Mouse (Mus musculus) right cerebral cortex, postnatal 36 days (tissue): ENCODE results near the gene Nuf2.
A peak's percentile ranks its signal among the peaks of the same experiment; 100 is the strongest.
"Not testable (repeated sequence)": the region's sequence is repeated elsewhere in the genome, so short reads cannot be mapped to it uniquely, and the experiment has no call there.

Experiments used
- DNase-seq, 2 experiments: peaks; one replicate each; pipeline ENCODE4 v3.0.0; 2022; ENCODE audit warnings: low spot score in 2 of 2, mixed read lengths in 1 of 2

Nuf2 gene

DNA sequence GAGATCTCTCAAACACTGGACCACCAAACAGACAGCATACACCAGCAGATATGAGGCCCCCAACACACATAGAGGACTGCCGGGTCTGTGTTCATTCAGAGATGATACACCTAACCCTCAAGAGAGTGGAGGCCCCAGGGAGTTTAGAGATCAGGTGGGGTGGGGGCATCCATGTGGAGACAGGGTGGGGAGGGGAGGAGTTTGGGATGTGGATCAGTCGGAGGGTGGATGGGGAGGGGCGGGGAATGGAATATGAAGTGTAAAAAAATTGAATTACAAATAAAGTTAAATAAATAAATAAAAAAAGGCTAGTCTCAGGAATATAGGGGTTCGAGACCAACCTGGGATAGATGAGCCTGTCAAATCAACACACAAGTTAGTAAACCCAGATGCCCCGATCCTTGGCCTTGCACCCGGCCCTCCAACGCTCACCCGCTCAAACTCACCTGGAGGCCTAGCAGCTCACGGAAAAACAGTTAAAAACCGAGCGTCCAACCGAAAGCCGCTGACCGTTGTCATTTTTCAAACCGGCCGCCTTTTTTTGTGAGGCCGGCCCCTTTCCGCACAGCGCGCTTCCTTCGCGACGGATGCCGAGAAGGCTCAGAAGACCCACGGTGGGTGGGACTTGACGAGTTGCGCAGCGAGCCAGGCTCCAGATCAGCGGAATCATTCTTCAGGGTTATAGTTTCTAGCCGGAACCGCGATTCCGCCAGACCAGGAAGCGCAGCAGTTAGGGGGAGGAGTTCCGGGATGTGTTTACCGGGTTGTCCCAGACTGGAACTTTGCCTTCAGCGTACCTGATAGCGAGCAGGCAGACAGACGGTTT is at the start of gene Nuf2:
Nuf2 (minus strand) TSS at position 589 of the 826 bp plus-strand sequence.
- DNase-seq, result peak; percentile 94 to 95

DNA sequence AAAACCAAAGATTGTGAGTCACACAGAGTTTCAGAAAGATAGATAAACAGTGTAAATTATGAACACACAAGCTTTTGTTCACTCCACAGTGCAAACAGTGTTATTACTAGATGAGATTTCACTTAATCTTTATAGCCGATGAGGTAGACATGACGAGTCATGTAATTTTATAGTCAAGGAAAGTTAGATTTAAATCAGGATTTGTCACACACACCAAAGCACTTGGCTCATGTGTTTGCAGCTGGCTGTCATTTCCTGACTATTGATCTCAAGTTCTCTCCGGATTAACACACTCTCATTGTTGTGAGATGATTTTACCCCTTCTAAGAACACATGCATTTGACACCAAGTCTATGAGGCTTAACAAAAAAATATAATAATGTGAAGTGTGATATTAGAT is 48.3 kb upstream of the Nuf2 start:
- no peak for DNase-seq

DNA sequence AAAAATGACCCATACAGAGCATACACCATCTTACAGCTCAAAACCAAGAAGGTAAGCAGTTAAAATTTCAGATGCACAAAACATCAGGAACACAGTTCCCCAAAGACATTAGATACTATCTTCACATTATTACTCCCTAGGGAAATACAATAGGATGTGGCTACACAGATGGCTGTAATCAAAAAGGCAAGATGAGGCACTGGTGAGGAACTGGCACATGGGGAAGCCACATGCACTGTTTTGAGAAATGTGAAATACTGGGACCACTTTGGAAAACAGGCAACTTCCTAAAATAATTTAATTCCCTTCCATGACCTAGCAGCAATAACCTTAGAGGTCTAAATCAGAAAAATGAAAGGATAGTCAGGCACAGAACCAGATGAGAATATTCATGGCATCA is 42.9 kb upstream of the Nuf2 start:
- no peak for DNase-seq

DNA sequence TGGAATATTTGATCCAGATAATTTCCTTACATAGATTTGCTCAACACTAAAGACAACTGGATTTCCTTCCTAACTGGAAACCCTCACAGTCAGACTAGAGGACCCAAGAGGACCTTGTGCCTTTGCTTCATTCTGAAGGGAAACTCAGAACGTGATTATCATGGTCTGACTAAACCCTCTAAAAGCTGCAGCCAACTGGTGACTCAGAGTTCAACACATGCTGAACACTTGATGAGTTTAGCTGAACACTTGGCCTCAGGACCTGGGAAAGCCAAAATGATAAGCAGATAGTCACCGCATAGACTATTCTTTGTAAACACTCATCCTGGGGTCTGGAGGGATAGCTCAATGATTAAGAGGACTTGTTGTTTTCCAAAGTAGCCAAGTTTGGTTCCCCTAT is 24.4 kb upstream of the Nuf2 start:
- no peak for DNase-seq

DNA sequence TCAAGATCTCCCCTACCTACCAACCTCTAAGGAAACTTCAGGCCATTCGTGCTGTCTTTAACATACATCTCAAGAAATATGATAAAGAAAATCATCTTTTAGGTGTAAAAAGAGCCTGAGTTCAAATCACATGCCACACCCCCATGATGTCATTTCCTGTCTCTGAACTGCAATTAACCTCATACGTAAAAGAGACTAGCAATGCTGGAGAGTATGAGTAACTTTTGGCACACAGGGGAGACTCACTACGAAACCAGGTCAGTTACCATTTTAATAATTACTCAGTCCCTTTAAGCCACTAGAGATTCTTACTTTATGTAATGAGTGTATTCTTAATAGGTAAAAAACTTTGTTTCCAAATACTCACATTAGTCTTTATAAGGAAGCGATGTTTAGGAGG is 23.8 kb upstream of the Nuf2 start:
- no peak for DNase-seq

DNA sequence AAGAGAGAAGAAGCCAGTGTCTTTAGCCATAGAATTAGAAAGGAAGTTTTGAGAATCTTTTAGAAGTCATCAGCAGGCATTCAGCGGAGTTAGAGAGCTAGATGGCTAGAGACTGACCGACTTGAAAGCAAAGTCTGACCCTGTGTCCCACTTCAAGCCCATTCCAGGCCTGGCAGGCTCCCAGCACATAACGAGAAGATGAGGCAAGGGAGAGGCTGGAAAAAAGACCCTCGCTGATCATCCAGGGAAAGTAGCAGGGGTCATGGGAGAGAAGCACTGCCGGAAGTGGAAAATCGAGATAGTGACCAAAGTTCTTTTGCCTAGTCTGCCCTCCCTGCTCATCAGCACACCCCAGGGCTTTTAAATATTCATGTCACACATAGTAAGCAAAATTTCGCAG is 22.2 kb upstream of the Nuf2 start:
- no peak for DNase-seq

DNA sequence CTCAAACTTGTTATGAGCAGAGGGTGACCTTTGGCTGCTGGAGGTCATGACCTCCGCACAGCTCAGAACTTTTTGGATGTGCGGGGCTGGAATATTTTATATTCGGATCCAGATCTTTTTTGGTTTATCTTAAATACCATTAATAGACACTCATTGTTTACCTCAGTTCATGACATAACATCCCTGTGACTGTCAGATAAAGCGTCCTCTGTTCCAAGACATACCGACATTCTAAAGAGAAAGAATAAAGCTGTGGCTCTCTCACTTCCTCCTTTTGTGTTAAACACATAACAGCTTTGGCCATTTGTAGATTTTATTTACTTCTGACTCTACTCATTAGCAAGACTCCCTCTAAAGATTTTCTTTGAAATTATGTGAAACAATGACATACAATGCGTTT is 9.2 kb upstream of the Nuf2 start:
- no peak for DNase-seq

DNA sequence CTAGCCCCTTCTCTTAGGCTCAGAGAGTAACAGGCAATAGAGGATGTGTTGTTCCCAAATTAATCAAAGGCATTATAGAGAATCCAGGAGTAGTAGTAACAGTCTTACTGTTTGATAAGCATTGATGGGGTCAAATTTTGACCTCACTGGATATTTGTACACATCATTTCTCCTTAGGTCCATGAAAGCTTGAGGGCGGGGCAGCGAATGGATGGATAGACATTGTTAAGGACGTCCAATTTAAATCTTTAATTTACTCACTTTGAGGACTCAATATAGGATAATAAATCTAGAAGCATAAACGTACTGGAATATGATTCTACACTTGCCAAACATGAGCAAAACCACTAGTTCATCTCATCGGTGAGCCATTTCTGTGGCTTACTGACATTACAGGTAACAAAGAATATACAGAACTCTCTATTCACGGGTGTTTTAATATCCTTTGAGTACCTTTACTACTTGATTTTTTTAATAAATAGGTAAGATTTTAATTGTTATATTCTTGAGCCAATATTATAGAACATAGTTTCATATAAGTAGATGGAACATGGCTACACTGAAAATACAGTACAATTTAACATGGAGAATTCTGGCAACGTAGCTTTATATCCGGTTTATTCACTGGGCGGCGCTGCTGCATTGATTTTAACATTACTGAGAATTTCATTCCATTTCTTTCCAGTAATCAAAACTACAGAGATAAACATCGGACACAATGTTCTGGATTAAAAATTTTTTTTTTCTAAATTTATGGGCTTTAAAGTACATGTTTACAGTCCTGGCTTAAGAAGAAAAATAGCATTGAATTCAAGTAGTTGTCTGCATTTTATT is 655 bp upstream of the Nuf2 start:
- peak; percentile 58 to 69 for DNase-seq

DNA sequence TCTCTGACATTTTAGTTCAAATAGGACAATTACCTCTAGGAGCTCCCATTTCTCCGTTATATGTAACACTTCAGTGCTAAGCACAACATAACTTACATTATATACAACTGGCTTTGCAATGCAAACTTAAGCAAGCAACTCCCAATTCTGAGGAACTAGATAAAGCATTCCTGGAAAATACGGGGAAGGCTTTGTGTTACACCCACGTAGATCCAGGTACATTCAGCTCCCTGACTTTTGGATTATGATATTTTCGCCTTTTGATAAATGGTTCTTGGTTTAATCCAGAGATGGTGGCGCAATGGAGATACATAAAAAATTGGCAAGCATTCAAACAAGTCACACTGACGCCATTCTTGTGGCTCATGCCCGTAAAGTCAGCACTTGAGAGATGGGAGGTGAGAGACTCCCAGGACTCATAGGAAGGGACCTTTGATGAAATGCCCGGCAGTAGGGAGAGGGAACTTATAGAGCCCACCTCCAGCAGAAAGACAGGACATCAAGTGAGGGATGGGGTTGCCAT is 1.2 kb downstream of the Nuf2 start:
- no peak for DNase-seq

DNA sequence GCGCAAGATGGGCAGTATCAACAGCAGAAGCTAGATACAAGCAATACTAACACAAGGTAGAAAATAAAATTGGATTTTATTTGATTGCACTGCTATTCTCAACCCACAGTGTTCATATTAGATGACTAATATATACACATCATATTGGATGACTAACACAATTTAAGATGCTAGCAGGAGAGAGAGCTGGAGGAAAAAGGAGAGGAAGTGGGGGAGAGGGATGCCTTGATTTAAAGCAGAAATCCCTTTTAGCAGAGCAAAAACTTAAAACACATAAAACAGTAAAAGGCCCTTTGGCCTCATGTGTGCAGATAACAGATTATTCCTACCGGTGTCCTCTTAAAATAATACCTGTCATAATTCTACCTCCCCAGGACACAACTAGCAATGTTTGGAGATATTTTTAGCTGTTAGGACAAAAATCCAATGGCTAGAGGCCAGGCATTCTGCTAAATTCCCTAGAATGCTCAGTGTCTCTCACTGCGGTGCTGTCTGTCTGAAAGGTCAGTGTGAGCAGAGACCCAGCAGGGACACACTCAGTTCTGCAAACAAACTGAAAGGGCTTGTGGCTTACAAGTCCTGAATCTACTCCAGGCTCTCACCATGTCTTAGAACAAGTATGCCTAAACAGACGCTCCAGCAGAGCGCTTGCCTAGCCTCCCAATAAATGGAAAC is 5.1 kb downstream of the Nuf2 start:
- DNase-seq, result no peak

DNA sequence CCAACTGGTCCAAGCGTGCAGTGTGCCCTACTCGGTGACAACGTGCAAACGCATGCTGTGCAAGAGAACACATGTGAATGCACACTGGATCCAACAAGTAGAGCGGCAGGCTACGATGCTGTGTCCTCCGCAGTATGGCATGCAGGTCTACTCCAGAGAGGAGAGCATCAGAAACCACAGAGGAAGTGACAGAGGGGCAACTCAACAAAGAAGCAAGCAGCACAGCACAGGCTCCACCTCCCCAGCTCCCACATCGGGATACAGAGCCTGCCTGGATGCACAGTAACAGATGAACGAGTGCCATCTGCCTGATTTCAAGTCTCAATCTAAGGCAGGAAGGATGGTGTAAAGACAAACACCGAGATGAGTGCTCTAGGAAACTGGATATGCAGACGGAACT is 11.9 kb downstream of the Nuf2 start:
- DNase-seq, result peak in 1 of 2 experiments; percentile 19

DNA sequence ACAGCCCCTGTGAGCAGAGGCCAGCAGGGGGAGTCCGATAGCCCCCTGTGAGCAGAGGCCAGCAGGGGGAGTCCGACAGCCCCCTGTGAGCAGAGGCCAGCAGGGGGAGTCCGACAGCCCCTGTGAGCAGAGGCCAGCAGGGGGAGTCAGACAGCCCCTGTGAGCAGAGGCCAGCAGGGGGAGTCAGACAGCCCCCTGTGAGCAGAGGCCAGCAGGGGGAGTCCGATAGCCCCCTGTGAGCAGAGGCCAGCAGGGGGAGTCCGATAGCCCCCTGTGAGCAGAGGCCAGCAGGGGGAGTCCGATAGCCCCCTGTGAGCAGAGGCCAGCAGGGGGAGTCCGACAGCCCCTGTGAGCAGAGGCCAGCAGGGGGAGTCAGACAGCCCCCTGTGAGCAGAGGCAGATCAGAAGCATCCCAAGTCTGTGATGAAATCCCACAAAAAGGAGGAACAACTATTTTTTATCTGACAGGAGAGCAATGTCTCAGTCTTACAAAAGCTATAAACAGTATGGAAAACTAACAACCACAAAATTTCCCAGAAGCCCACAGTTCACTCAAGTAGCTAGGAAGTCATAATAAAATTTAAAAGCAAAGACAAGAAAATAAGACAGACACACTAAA is 13.3 kb downstream of the Nuf2 start:
- not testable (repeated sequence) for DNase-seq

DNA sequence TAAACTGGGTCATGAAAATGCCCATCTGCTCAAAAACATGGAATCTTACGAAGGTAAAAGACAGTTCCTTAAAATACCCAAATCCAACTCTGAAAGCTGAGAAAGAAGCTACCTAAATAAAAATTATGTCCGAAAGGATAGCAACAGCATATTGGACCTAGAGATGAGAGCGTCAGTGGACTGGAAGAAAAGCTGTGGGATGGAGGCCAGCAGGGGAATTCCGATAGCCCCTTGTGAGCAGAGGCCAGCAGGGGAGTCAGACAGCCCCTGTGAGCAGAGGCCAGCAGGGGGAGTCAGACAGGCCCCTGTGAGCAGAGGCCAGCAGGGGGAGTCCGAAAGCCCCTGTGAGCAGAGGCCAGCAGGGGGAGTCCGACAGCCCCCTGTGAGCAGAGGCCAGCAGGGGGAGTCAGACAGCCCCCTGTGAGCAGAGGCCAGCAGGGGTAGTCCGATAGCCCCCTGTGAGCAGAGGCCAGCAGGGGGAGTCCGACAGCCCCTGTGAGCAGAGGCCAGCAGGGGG is 13.8 kb downstream of the Nuf2 start:
- no peak for DNase-seq

DNA sequence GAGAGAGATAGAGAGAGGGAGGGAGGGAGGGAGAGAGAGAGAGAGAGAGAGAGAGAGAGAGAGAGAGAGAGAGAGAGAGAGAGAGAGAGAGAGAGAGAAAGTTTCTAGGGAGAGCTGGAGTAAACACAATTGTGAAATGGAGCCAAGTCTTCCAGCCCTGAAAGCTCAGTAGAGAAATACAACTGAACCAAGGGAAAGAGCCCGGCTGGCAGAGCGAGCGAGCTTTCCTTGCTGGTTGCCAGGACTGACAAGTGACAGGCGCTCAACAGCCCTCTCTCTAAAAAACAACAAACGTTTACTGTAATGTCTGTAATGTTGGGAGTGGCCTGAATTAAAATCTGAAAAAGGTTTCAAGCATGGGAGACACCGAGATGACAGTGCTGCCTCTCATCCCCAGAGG is 24.9 kb downstream of the Nuf2 start:
- no peak for DNase-seq

DNA sequence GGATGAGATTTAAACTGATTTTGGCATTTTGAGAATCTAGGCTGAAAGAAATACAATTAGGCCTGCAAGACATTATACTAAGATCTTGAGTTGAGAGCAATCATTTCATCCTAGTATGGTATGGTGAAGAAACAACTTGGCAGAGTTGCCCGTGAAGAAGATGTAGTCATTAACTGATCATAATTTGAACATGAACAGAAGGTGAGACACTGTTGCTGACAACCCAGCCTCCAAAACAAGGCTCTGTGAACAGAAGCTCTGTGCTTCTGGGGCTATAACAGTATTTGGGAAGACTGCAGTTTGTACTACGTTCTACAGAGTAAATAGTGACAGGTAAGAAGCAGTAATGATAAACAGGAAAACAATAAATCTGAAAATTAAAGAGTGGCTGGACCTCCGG is 28.4 kb downstream of the Nuf2 start:
- no peak for DNase-seq

DNA sequence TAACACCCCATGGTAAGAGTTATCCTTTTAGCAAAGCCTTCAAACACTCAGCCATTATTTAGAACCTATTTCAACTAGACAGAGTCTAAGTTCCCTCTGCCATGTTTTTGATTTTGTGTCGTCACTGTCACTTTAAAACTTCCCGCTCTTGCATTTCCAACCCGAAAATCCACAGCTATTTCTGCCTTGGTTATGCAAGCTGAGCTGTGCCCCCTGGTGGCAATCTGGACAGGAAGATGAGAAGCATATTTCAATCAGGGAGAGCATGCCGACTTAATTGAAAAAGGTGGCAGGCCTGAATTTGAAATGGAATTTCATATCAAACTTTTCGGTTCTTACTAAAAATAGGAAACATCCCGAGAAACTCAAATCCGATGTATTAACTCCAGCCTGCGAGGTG is 35.6 kb downstream of the Nuf2 start:
- peak; percentile 48 to 56 for DNase-seq

DNA sequence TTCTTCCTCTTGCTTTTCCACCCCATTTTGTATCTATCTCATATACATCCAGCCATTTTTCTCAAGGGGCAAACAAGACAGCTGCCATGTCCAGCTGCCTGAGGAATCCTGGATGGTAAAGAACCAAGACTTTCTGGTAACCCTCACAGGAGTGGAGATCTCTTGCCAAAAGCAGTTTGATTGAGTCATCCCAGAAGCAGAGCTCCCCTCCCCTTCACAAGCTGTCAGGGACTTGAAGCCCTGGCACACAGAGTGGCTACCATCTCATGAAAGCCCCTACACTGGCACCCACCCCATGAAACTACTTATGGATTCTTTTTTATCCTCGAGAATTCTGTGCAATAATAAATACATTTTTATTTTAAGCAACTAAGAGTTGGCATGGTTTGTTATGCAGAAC is 39.7 kb downstream of the Nuf2 start:
- DNase-seq, result no peak

DNA sequence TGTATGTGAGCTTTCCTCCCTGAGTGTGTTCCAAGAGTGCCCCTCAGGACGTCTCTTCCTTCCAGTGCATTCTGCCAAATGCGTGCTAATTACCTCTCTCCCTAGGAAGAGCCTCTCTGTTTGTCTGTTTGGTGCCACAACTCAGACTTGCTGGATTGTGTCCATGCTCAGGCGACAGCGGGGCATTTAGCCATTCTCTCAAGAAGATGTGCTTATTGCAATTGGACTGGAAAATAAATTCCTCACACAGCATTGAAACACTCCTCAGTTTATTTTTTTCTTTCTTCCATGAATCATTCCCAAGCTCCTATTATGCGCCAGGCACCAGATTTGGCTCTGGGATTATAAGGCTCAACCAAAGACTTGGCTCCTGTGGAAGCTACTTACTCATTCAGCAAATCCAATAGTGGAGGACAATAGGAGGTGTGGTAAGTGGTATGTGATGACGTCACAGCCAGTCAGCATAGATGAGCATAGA is 45.8 kb downstream of the Nuf2 start:
- DNase-seq, result peak in 1 of 2 experiments; percentile 10

DNA sequence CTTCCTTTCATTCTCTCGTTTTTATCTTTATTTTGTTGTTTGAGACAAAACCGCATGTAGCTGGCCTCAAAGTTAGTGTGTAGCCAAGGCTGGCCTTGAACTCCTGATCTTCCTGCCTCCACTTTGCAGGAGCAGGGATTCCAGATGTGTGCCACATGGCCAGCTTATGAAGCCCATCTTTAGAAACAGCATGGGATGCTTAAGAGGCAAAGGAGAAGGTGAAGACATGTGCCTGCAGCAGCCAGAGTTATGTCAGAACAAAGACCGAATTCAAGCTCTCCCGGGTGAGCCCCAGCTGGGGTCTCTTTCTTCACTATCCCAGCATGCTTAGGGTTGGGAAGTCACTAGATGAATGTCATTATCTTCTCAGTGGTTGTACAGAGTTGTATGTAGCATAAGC is 46.7 kb downstream of the Nuf2 start:
- no peak for DNase-seq

DNA sequence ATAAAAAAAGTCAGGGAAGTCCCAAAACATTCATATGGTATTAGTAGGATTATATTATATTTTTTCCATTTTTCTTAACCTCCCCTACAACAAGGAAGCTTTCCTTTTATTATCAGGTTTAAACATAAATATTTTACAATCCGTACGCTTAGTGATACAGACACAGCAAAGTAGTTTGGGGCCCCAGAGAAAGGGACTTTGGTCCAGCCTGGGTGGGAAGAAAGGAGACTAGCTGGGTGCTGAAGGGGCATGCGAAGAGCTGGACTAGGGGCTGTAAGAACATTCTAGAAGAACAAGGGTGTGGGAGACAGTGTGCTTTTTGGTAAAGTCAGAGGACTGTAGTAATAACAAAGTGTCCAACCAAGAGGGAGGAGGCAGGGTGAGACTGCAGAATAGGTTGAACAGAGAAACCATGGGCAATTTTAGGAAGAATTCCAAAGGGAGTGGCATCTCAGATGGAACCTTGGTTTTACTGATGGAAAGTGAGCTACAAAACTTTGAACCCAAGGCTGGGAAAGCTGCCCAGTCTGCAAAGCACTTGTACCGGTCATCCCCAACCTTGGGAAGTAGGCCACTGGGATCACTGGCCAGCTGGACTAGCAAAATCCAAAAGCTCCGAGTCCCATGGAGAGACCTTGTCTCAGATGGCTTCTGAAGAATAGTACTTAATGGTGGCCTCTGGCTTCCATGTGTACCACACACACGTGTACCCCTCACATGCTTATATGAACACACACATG is 48.5 kb downstream of the Nuf2 start:
- DNase-seq, result no peak

DNA sequence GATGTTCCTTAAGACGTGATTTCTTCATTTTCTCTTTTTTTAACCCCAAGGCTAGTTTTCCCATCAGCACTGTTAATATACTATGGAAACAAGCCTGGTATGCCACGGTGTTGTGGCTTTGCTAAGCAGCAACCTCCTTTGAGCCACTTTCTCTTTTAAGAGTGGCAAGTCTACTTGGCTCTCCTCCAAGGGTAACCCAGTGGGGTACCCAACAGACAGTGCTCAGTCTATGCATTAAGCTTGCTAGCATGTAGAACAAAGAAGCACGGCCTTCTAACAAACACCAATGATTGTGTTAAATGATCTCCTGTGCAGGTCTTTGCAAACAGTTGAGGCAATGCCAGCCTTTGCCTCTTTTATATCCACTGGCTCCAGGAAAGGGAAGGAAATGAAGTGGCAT is 60.1 kb downstream of the Nuf2 start:
- no peak for DNase-seq
